9 mouse cellular contexts compared by ENCODE assay signal in genomic region chr10:80048396-80048795, GRCm38 (mm10). TPM values are rescaled to one million over a fixed set of nuclear protein-coding genes. Genes with fewer than 3 reads are reported as not detected.
DNase-seq lines count a peak whose midpoint lies in the region; ATAC-seq and TF ChIP-seq lines count a peak whose summit lies in the region.
"Had no signal": no experiment of that assay in that cellular context is flagged by ENCODE, and none has a peak within 500 bp of the region (broad histone marks: within the 10 kb centered on the region; RNA-seq: fewer than 3 reads in every experiment).

No protein-coding gene starts in this region.

- H3K4me3 ChIP-seq in heart, embryonic 11.5 days (ENCODE audit: low read depth, low read length) = no peak overlapping the region
- peak overlapping the region; percentile 77 for H3K4me3 ChIP-seq in E14TG2a.4 (replicated peaks; ENCODE audit: low read length)
- H3K4me3 ChIP-seq in embryonic facial prominence, embryonic 15.5 days (replicated peaks) = no peak overlapping the region
- no peak overlapping the region for H3K4me3 ChIP-seq in limb, embryonic 11.5 days (ENCODE audit: low read depth, low read length)
- H3K4me3 ChIP-seq: hindbrain, embryonic 15.5 days had no signal

- no peaks in the 10 kb centered on the region for H3K36me3 ChIP-seq in heart, embryonic 11.5 days (ENCODE audit: control insufficient read depth, insufficient read depth, low read length)
- H3K36me3 ChIP-seq in E14TG2a.4 (ENCODE audit: insufficient read depth, low read length) = peaks cover 8% of the 10 kb centered on the region; the same call in 1 of the 2 replicates
- no peaks in the 10 kb centered on the region for H3K36me3 ChIP-seq in embryonic facial prominence, embryonic 15.5 days
- no peaks in the 10 kb centered on the region for H3K36me3 ChIP-seq in limb, embryonic 11.5 days (ENCODE audit: control insufficient read depth, insufficient read depth, low read length)
- H3K36me3 ChIP-seq: hindbrain, embryonic 15.5 days had no signal

- no peak overlapping the region for H3K9ac ChIP-seq in heart, embryonic 11.5 days (ENCODE audit: low read depth, low read length)
- no peak overlapping the region for H3K9ac ChIP-seq in embryonic facial prominence, embryonic 15.5 days
- H3K9ac ChIP-seq in limb, embryonic 11.5 days (ENCODE audit: low read length) = peak overlapping the region; percentile 13
- H3K9ac ChIP-seq: hindbrain, embryonic 15.5 days had no signal

- no peak overlapping the region for H3K4me2 ChIP-seq in heart, embryonic 11.5 days
- H3K4me2 ChIP-seq in embryonic facial prominence, embryonic 15.5 days (replicated peaks) = no peak overlapping the region
- H3K4me2 ChIP-seq in limb, embryonic 11.5 days (ENCODE audit: low read depth, severe bottlenecking) = no peak overlapping the region
- H3K4me2 ChIP-seq: hindbrain, embryonic 15.5 days had no signal

- H3K27me3 ChIP-seq in heart, embryonic 11.5 days (ENCODE audit: control insufficient read depth, insufficient read depth, low read length) = no peaks in the 10 kb centered on the region
- H3K27me3 ChIP-seq in E14TG2a.4 (ENCODE audit: insufficient read depth, low read length) = no peaks in the 10 kb centered on the region
- no peaks in the 10 kb centered on the region for H3K27me3 ChIP-seq in embryonic facial prominence, embryonic 15.5 days
- H3K27me3 ChIP-seq in limb, embryonic 11.5 days (ENCODE audit: control insufficient read depth, insufficient read depth, low read length) = no peaks in the 10 kb centered on the region
- H3K27me3 ChIP-seq: hindbrain, embryonic 15.5 days had no signal

- no peak for ATAC-seq in heart, embryonic 11.5 days (replicated peaks; ENCODE audit: insufficient number of reproducible peaks, low FRiP score, low TSS enrichment)
- ATAC-seq in embryonic facial prominence, embryonic 15.5 days (ENCODE audit: insufficient number of reproducible peaks, low FRiP score, low TSS enrichment, low read depth) = no peak
- ATAC-seq in limb, embryonic 11.5 days (ENCODE audit: insufficient number of reproducible peaks, low FRiP score, low TSS enrichment, low read depth) = no peak

- peak overlapping the region; percentile 22; the same call in 1 of the 2 replicates for H3K27ac ChIP-seq in heart, embryonic 11.5 days (ENCODE audit: low read depth, low read length)
- peak overlapping the region; percentile 73 for H3K27ac ChIP-seq in embryonic facial prominence, embryonic 15.5 days (replicated peaks)
- H3K27ac ChIP-seq in limb, embryonic 11.5 days (replicated peaks; ENCODE audit: low read depth, low read length) = peak overlapping the region; percentile 55; the same call in 1 of the 2 replicates
- H3K27ac ChIP-seq: hindbrain, embryonic 15.5 days had no signal

- DNase-seq in heart, adult 18-20 months = no peak
- no peak for DNase-seq in limb, embryonic 11.5 days (ENCODE audit: low spot score)
- DNase-seq in spleen, postnatal 4 days (ENCODE audit: low spot score in 2 of 2) = no peak
- DNase-seq in T-cell, adult 2 months (ENCODE audit: low spot score) = no peak
- no peak for DNase-seq in spleen, postnatal 10 days (ENCODE audit: low spot score in 2 of 2)

- WGBS in heart, embryonic 11.5 days (ENCODE audit: insufficient replicate concordance) = 32% methylated on average over 5 of the region's 5 CpGs
- 24% methylated on average over 5 of the region's 5 CpGs for WGBS in embryonic facial prominence, embryonic 15.5 days
- 25% methylated on average over 5 of the region's 5 CpGs for WGBS in limb, embryonic 11.5 days

- no peak for TF ChIP-seq CTCF in E14TG2a.4 (conservative IDR thresholded peaks at IDR 0.05; ENCODE audit: low read length)

- H3K9me3 ChIP-seq in heart, embryonic 11.5 days (replicated peaks; ENCODE audit: control insufficient read depth, low read length) = no peaks in the 10 kb centered on the region; the same call in 1 of the 2 replicates
- H3K9me3 ChIP-seq in E14TG2a.4 (ENCODE audit: low read length) = no peaks in the 10 kb centered on the region
- H3K9me3 ChIP-seq in embryonic facial prominence, embryonic 15.5 days (replicated peaks) = no peaks in the 10 kb centered on the region
- H3K9me3 ChIP-seq in limb, embryonic 11.5 days (ENCODE audit: control insufficient read depth, low read length) = no peaks in the 10 kb centered on the region
- H3K9me3 ChIP-seq: hindbrain, embryonic 15.5 days had no signal

- H3K4me1 ChIP-seq in heart, embryonic 11.5 days (ENCODE audit: control insufficient read depth, insufficient read depth, low read length) = peaks cover 35% of the 10 kb centered on the region
- H3K4me1 ChIP-seq in E14TG2a.4 (replicated peaks; ENCODE audit: low read depth, low read length) = peaks cover 85% of the 10 kb centered on the region
- peaks cover 37% of the 10 kb centered on the region for H3K4me1 ChIP-seq in embryonic facial prominence, embryonic 15.5 days
- peaks cover 9% of the 10 kb centered on the region; the same call in 1 of the 2 replicates for H3K4me1 ChIP-seq in limb, embryonic 11.5 days (ENCODE audit: control insufficient read depth, insufficient read depth, low read length)

RNA-seq across cellular contexts. Expression of gene Gpx4, which starts 1.4 kb away (rescaled TPM):
- polyA plus RNA-seq in heart, embryonic 11.5 days (2014; fragmentation: Nextera tagmentation; extraction: Ambion mirVana) = 711 and 729 TPM in 2 replicates
- 1,000 to 10,000 TPM in 1 of 2 experiments, 100 to 1,000 TPM in 1; 983 to 1,022 TPM for total RNA-seq in heart, adult 18-20 months (2021)
- polyA plus RNA-seq in embryonic facial prominence, embryonic 15.5 days (2015; fragmentation: Nextera tagmentation; extraction: Ambion mirVana) = 503 and 528 TPM in 2 replicates
- 475 and 534 TPM in 2 replicates for polyA plus RNA-seq in limb, embryonic 11.5 days (2014; fragmentation: Nextera tagmentation; extraction: Ambion mirVana)

RNA-seq across cellular contexts. Expression of gene Polr2e, which starts 8.8 kb away (rescaled TPM):
- polyA plus RNA-seq in heart, embryonic 11.5 days (2014; fragmentation: Nextera tagmentation; extraction: Ambion mirVana) = 160 and 182 TPM in 2 replicates
- total RNA-seq in heart, adult 18-20 months (2021) = 10 to 100 TPM; 92.9 to 97.6 TPM
- polyA plus RNA-seq in embryonic facial prominence, embryonic 15.5 days (2015; fragmentation: Nextera tagmentation; extraction: Ambion mirVana) = 218 and 221 TPM in 2 replicates
- polyA plus RNA-seq in limb, embryonic 11.5 days (2014; fragmentation: Nextera tagmentation; extraction: Ambion mirVana) = 294 and 308 TPM in 2 replicates

RNA-seq across cellular contexts. Expression of gene Arhgap45, which starts 31.9 kb away (rescaled TPM):
- polyA plus RNA-seq in heart, embryonic 11.5 days (2014; fragmentation: Nextera tagmentation; extraction: Ambion mirVana) = 6.2 and 7.5 TPM in 2 replicates
- 1 to 10 TPM; 3.1 to 8.7 TPM for total RNA-seq in heart, adult 18-20 months (2021)
- 5.1 and 6.2 TPM in 2 replicates for polyA plus RNA-seq in embryonic facial prominence, embryonic 15.5 days (2015; fragmentation: Nextera tagmentation; extraction: Ambion mirVana)
- polyA plus RNA-seq in limb, embryonic 11.5 days (2014; fragmentation: Nextera tagmentation; extraction: Ambion mirVana) = 8.5 and 10.8 TPM in 2 replicates

RNA-seq across cellular contexts. Expression of gene Abca7, which starts 52.1 kb away (rescaled TPM):
- polyA plus RNA-seq in heart, embryonic 11.5 days (2014; fragmentation: Nextera tagmentation; extraction: Ambion mirVana) = 2.1 and 2.8 TPM in 2 replicates
- 1 to 10 TPM; 6.5 to 7.6 TPM for total RNA-seq in heart, adult 18-20 months (2021)
- polyA plus RNA-seq in embryonic facial prominence, embryonic 15.5 days (2015; fragmentation: Nextera tagmentation; extraction: Ambion mirVana) = 3.7 and 4.0 TPM in 2 replicates
- polyA plus RNA-seq in limb, embryonic 11.5 days (2014; fragmentation: Nextera tagmentation; extraction: Ambion mirVana) = 1.3 and 1.4 TPM in 2 replicates

RNA-seq across cellular contexts. Expression of gene Sbno2, which starts 57.0 kb away (rescaled TPM):
- polyA plus RNA-seq in heart, embryonic 11.5 days (2014; fragmentation: Nextera tagmentation; extraction: Ambion mirVana) = 8.4 and 9.6 TPM in 2 replicates
- total RNA-seq in heart, adult 18-20 months (2021) = 10 to 100 TPM in 1 of 2 experiments, 1 to 10 TPM in 1; 9.0 to 10.1 TPM
- polyA plus RNA-seq in embryonic facial prominence, embryonic 15.5 days (2015; fragmentation: Nextera tagmentation; extraction: Ambion mirVana) = 19.4 and 19.8 TPM in 2 replicates
- polyA plus RNA-seq in limb, embryonic 11.5 days (2014; fragmentation: Nextera tagmentation; extraction: Ambion mirVana) = 8.1 and 10.8 TPM in 2 replicates

Comparison
In these comparisons a context has a peak if more than half of its experiments do, and no peak if none do; other contexts are left out.
1. H3K27ac ChIP-seq: peak in every context shown above with its lines; median percentile 73 in embryonic facial prominence, embryonic 15.5 days; 55 in limb, embryonic 11.5 days; 22 in heart, embryonic 11.5 days.